Mouse (Mus musculus) stomach, postnatal 0 days (tissue): Measurements from ENCODE around the gene Chfr. TPM values are rescaled to one million over a fixed set of nuclear protein-coding genes. Genes with fewer than 3 reads are reported as not detected.
A peak's percentile ranks its signal among the peaks of the same experiment; 100 is the strongest.

Source experiments
- ATAC-seq: fragments of 200-750 bp; cut with Nextera tagmentation; 2 replicates; pipeline ENCODE4 v1.8.0; 2017; ENCODE audit not compliant: low FRiP score, low TSS enrichment
- DNase-seq: peaks from one replicate; pipeline ENCODE4 v3.0.0-alpha.2; 2016; ENCODE audit warnings: low spot score
- H3K27ac ChIP-seq: fragments of 300-500 bp; sonication (generic); replicated peaks from 2 replicates; pipeline ENCODE4 v1.5.1; 2014; ENCODE audit warnings: mild to moderate bottlenecking, control low read depth
- H3K27me3 ChIP-seq: fragments of 300-500 bp; sonication (generic); 2 replicates; pipeline ENCODE4 v1.6.1; 2014; ENCODE audit warnings: low read length; ENCODE audit not compliant: control insufficient read depth, insufficient read depth
- H3K36me3 ChIP-seq: fragments of 300-500 bp; sonication (generic); 2 replicates; pipeline ENCODE4 v1.6.1; 2014; ENCODE audit warnings: low read length, mixed read lengths; ENCODE audit not compliant: control insufficient read depth, insufficient read depth
- H3K4me1 ChIP-seq: fragments of 300-500 bp; sonication (generic); replicated peaks from 2 replicates; pipeline ENCODE4 v1.6.1; 2014; ENCODE audit warnings: antibody characterized with exemption; ENCODE audit not compliant: control insufficient read depth, insufficient read depth
- H3K4me2 ChIP-seq: fragments of 300-500 bp; sonication (generic); replicated peaks from 2 replicates; pipeline ENCODE4 v1.6.1; 2014; ENCODE audit warnings: low read depth, mild to moderate bottlenecking, control low read depth, moderate library complexity
- H3K4me3 ChIP-seq: fragments of 300-500 bp; sonication (generic); 2 replicates; pipeline ENCODE4 v1.5.1; 2014; ENCODE audit warnings: low read depth, low read length, control low read depth
- H3K9ac ChIP-seq: fragments of 300-500 bp; sonication (generic); 2 replicates; pipeline ENCODE4 v1.6.1; 2014; ENCODE audit warnings: mild to moderate bottlenecking, low read length, control low read depth, mixed read lengths
- H3K9me3 ChIP-seq: fragments of 300-500 bp; sonication (generic); 2 replicates; pipeline ENCODE4 v1.6.1; 2016; ENCODE audit warnings: low read length; ENCODE audit not compliant: control insufficient read depth
- CTCF ChIP-seq: IDR thresholded peaks from 2 replicates; pipeline ENCODE4 v1.5.1; 2016; ENCODE audit warnings: antibody characterized with exemption, low read depth, mild to moderate bottlenecking, moderate library complexity
- EP300 ChIP-seq: optimal IDR thresholded peaks from 2 replicates; pipeline ENCODE3; 2016; ENCODE audit warnings: antibody characterized with exemption
- WGBS: fragments of 180-500 bp; shearing (Covaris S2); extraction: QIAGEN DNeasy Blood & Tissue Kit; methylation state at CpG from one replicate; pipeline ENCODE4 v1.1.7; 2014; 5-methylcytosine and 5-hydroxymethylcytosine counted together
- polyA plus RNA-seq: library from polyadenylated mRNA; unstranded; fragments of >200 nt; fragmentation: Nextera tagmentation; extraction: Ambion mirVana; gene quantifications from 2 replicates; pipeline ENCODE4 v1.2.1, GENCODE M21; 2015

The Chfr gene
- 24.2 and 25.2 TPM in 2 replicates for polyA plus RNA-seq

GRCm38 (mm10) chr5:110135293-110136086, at the start of gene Chfr:
Gene Chfr, plus strand, starts transcription at chr5:110135842.
- 0 out of 2 replicates have a peak, but pooled peaks have one; percentile 24 for TF ChIP-seq CTCF
- TF ChIP-seq EP300: peak; percentile 73
- H3K27me3 ChIP-seq: no peaks in the 10 kb centered on the region
- peak within 1 kb of the TSS; percentile 81 for H3K4me3 ChIP-seq
- H3K4me1 ChIP-seq: no peaks in the 10 kb centered on the region
- H3K27ac ChIP-seq: peak within 1 kb of the TSS; percentile 89
- ATAC-seq (peak; percentile 100), DNase-seq (peak; percentile 99)
- H3K4me2 ChIP-seq: peak within 1 kb of the TSS; percentile 77
- no peaks in the 10 kb centered on the region for H3K36me3 ChIP-seq
- WGBS: 3% methylated on average over 46 of the region's 46 CpGs
- H3K9me3 ChIP-seq: 0 out of 2 replicates have a peak, but pooled peaks cover 3% of the 10 kb centered on the region
- H3K9ac ChIP-seq: peak within 1 kb of the TSS; percentile 84

DNA sequence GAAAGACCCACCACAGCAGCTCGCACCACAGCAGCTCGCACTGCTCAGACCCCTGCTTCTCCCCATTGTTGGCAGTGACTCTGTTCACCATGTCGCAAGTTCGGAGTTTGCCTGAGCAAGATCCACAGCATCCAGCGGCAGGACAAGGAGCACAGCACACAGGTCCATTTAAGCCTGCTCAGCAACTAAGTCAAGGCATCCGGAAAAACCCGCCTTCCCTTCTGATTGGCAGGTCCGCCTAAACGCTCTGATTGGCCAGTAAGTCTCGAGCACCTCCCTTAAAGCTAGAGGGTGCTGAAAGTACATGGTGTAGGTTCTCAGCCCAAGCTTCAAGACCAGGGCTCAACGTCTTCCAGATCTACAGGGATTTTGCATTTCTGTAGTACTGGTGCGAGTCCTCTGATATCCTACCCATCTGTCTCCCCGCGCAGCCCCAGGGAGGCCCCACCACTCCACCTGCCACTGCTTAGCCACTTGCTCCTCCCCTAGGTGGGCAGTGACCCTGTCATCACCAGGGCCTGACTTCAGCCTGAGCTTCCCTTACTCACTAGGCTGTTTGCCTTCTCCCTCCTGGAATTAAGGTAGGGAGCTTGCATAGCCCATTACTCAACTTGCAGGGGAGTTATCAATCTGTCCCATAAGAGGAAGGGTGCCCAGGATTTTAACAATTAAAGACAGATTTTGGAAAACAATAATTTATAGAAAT, 49.3 kb upstream of the Chfr start:
- DNase-seq (no peak), ATAC-seq (no peak)
- no peaks in the 10 kb centered on the region for H3K36me3 ChIP-seq
- no peaks in the 10 kb centered on the region for H3K27me3 ChIP-seq
- WGBS: 34% methylated on average over 14 of the region's 14 CpGs
- no peak overlapping the region for H3K4me2 ChIP-seq
- no peak overlapping the region for H3K4me3 ChIP-seq
- H3K4me1 ChIP-seq: no peaks in the 10 kb centered on the region
- H3K9me3 ChIP-seq: no peaks in the 10 kb centered on the region
- no peak overlapping the region for H3K9ac ChIP-seq
- H3K27ac ChIP-seq: no peak overlapping the region
- no peak for TF ChIP-seq EP300
- TF ChIP-seq CTCF: no peak

- H3K27me3 ChIP-seq: no peaks in the 10 kb centered on the region
- no peaks in the 10 kb centered on the region for H3K9me3 ChIP-seq
- no peaks in the 10 kb centered on the region for H3K4me1 ChIP-seq
- DNase-seq (no peak), ATAC-seq (no peak)
- H3K27ac ChIP-seq: no peak overlapping the region
- H3K36me3 ChIP-seq: no peaks in the 10 kb centered on the region
- no peak overlapping the region for H3K4me3 ChIP-seq
- H3K4me2 ChIP-seq: no peak overlapping the region
- no peak for TF ChIP-seq EP300
- no peak for TF ChIP-seq CTCF
- H3K9ac ChIP-seq: no peak overlapping the region
- WGBS: 59% methylated on average over 2 of the region's 2 CpGs
These were observed 44.1 kb upstream of the Chfr start for GRCm38 (mm10) chr5:110091546-110091945.

DNA sequence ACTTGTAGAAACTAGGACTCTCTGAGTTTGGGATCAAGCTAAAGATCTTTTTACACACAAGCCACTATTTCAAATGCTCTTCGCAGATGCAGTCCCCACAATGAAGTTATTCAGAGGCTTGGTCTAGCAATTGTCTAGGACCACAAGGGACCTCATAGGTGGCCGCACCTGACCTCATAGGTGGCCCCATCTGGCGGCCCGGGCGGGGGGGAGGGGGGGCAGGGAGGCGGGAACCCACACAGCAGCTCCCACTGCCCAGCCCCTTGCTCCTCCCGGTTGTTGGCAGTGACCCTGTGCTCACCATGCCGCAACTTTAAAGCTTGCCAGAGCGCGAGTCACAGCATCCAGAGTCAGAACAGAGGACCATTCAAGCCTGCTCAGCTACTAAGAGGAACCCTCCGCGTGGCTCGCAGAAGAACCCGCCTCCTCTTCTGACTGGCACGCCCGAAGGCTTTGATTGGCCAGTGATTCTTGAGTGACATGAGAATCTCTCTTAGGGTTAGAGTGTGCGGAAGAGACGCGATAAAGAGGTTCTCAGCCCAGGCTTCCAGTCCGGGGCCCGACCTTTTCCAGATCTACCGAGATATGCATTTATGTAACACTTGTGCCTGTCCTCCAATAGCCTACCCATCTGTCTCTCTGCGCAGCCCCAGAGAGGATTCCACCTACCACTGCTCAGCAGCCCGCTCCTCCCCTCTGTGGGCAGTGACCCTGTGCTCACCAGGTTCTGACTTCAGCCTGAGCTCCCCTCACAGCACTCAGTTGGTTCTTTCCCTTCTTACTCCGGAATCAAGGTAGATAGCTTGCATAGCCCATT, 41.4 kb upstream of the Chfr start, which contains the start of gene Gm35315:
Gene Gm35315 (minus strand): TSS at position 391 of the 817 bp plus-strand sequence.
- peak; percentile 81 for DNase-seq
- ATAC-seq: peak; percentile 99
- no peaks in the 10 kb centered on the region for H3K27me3 ChIP-seq
- peak within 1 kb of the TSS; percentile 63; the same call in 1 of the 2 replicates for H3K27ac ChIP-seq
- H3K9ac ChIP-seq: peak within 1 kb of the TSS; percentile 47
- H3K36me3 ChIP-seq: no peaks in the 10 kb centered on the region
- H3K9me3 ChIP-seq: no peaks in the 10 kb centered on the region
- TF ChIP-seq EP300 (no peak), CTCF (no peak; the same call in 1 of the 2 replicates)
- WGBS: 2% methylated on average over 25 of the region's 25 CpGs
- H3K4me1 ChIP-seq: no peaks in the 10 kb centered on the region
- H3K4me3 ChIP-seq: peak within 1 kb of the TSS; percentile 51
- H3K4me2 ChIP-seq: peak within 1 kb of the TSS; percentile 80

GRCm38 (mm10) chr5:110094847-110095213, 40.8 kb upstream of the Chfr start:
- Histone ChIP-seq H3K4me3 (peak overlapping the region; percentile 51), H3K4me2 (peak overlapping the region; percentile 80), H3K4me1 (no peaks in the 10 kb centered on the region), H3K27me3 (no peaks in the 10 kb centered on the region), H3K9ac (peak overlapping the region; percentile 47), H3K27ac (peak overlapping the region; percentile 63; the same call in 1 of the 2 replicates), H3K36me3 (no peaks in the 10 kb centered on the region), H3K9me3 (no peaks in the 10 kb centered on the region)
- peak; percentile 16 for DNase-seq
- 1% methylated on average over 4 of the region's 4 CpGs for WGBS
- no peak for ATAC-seq
- TF ChIP-seq CTCF: no peak
- no peak for TF ChIP-seq EP300
